Mouse (Mus musculus): ENCODE data around the gene Zbtb24.

Zbtb24 gene

DNA sequence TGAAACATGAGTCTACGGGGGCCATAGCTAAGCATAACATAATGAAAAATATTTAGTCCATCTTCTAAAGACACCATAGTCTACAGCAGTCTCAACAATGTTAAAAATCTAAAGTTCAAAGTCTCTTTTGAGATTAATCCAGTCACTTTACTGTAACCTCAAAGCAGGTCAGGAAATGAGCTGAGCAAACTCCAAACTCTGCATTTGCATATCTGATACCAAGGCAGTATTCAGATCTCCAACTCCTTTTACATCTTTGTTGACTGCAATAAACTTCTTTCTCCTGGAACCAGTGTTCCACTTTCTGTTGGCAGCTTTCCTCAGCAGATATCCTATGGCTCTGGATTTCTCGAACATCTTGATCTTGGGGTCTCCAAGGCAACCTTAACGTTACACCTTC is 20.5 kb downstream of the Zbtb24 start:
- no peak for DNase-seq

GRCm38 (mm10) chr10:41472534-41472933 is 22.4 kb downstream of the Zbtb24 start:
- DNase-seq = no peak

DNA sequence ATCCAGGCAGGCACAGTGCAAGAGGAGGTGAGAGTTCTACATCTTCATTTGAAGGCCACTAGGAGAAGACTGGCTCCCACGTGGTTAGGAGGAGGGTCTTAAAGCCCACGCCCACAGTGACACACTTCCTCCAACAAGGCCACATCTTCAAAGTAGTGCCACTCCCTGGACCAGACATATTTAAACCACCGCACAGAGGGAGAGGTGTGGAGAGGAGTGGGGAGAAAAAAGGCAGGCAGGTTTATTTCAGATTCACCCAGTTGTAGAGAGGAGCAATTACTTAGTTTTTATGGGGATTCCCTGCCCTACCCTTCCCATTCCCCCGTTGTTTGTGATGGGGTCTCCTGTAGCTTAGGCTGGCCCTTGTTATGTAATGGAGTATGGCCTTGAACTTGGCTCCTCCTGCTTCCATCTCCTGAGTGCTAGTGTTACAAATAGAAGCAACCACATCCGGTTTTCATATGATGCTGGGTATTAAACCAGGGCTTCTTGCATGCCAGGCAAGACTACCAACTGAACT is 22.8 kb downstream of the Zbtb24 start:
- DNase-seq = peak; percentile 49 to 62

GRCm38 (mm10) chr10:41473782-41474468 is 23.7 kb downstream of the Zbtb24 start:
- peak; percentile 74 to 77 for DNase-seq

- no peak for DNase-seq
Measured at GRCm38 (mm10) chr10:41474981-41475391, 24.8 kb downstream of the Zbtb24 start.

GRCm38 (mm10) chr10:41476171-41477017 is 26.2 kb downstream of the Zbtb24 start, which contains the start of gene Mical1:
Mical1 (plus strand) TSS chr10:41476314.
- peak; percentile 82 to 83 for DNase-seq

- no peak for DNase-seq
Measured at GRCm38 (mm10) chr10:41477018-41477277, 26.8 kb downstream of the Zbtb24 start.

GRCm38 (mm10) chr10:41477278-41478181 is 27.3 kb downstream of the Zbtb24 start:
- DNase-seq = peak; percentile 70

DNA sequence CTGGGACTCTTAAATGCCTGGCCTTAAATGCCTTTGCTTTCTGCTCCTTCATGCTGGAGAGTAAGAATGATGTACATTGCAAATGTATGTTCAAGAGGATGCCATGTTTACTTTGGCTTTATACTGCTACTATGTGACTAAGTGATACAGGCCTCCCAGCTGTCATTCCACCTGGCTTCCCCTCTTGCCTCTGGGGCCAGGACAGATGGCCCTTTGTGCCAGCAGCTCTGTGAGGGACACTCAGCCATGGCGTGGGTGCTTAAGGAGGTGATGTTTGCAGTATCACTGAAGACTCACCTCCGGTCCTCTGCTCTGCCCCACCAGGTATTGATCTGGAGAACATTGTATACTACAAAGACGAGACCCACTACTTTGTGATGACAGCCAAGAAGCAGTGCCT is 29.8 kb downstream of the Zbtb24 start:
- no peak for DNase-seq

- DNase-seq = no peak
Measured at GRCm38 (mm10) chr10:41480938-41481880, 31.0 kb downstream of the Zbtb24 start.

DNA sequence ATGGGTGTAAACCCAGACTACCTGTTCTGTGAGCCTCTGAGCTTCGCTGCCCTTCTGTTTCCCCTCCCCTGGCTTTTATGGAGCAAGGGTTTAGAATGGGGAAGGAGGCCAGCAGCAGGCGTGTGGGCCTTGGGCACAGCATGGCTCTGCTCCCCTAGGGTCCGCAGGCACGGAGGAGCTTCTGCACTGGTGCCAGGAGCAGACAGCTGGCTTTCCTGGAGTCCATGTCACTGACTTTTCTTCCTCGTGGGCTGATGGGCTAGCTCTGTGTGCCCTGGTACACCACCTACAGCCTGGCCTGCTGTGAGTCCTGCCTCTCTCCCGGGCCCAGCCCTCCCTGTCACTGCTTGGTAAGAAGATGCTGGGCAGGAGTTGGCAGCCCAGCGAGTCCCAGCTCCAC is 32.3 kb downstream of the Zbtb24 start:
- DNase-seq = no peak

GRCm38 (mm10) chr10:41485778-41486177 is 35.6 kb downstream of the Zbtb24 start:
- no peak for DNase-seq

GRCm38 (mm10) chr10:41486506-41487170 is 36.5 kb downstream of the Zbtb24 start:
- no peak for DNase-seq

DNA sequence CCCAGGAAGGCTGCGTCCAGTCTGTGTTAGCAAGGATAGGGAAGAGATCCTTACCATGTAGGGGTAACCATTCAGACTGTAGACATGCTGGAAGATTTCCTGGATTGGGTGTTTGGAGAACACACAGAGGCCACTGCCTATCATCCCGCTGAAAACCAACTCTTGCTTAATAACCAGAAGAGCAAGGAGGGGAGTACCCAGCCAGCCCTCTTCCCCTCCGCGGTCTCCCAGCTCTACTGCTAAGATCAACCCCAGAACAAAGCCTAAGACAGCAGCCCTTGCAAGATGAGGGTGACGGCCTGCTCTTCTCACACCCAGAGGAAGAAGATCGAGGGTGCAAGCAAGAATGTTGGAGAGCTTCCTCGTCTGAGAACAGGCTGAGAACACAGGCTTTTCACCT is 38.7 kb downstream of the Zbtb24 start:
- no peak for DNase-seq

DNA sequence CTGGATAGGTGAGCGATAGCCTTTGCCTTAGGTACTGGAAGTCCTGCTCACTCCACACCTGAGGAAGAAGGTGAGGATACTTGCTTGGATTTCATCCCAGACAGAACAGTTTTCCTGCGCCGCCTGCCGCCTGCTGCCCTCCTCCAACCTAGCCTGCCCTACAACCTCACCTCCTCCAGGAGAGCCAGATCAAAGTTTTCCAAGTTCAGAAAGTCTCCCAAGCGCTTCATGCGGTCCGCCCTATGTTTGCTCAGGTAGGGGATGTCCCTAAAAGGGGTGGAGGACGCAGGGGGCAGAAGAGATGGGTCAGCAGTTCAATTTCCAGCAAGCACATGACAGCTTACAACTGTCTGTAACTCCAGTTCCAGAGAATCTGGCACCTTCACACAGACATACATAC is 39.1 kb downstream of the Zbtb24 start:
- DNase-seq = no peak

DNA sequence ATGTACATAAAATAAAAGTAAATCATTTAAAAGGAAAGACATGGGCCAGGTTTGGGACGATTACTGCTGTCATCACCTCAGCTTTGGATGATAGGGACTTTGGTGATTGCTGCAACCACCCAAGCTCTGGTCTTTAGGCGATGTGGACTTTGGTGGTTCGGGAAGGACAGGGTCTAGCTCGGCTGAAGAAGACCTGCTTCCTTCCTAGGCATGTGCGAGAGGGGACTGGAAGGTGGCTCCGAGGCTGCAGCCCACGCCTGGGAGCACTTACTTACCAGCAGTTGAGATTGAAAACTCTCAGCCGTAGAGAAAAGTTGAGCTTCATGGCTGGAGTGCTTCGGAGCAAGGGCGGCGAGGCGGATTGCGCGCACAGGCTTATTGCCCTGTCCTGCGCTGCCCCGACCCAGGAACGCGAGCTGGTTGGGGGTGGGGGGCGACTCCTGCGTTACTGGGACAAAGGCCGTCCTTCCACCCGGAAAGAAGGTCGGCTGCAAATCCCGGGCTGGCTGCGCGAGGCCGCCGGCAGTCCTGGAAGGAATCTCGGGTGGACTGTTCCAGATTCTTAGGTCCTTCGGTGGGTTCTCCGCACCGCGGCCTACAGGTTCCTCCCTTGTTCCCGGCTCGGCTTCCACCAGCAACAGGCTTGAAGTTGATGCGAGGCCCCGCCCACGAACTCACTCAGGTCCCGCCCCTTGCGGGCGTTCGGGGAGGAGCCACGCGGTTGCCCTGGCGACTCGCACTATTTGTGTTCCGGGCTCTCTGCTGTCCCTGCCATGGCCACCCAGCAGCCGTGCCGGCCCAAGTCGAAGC is 39.7 kb downstream of the Zbtb24 start, which contains the start of the genes Smpd2 and Ppil6:
Smpd2 (minus strand) TSS at position 662 of the 810 bp plus-strand sequence.
Ppil6 (plus strand) TSS at position 732 of the 810 bp plus-strand sequence.
- peak; percentile 97 for DNase-seq

- no peak for DNase-seq
Measured at GRCm38 (mm10) chr10:41490518-41490873, 40.3 kb downstream of the Zbtb24 start.

DNA sequence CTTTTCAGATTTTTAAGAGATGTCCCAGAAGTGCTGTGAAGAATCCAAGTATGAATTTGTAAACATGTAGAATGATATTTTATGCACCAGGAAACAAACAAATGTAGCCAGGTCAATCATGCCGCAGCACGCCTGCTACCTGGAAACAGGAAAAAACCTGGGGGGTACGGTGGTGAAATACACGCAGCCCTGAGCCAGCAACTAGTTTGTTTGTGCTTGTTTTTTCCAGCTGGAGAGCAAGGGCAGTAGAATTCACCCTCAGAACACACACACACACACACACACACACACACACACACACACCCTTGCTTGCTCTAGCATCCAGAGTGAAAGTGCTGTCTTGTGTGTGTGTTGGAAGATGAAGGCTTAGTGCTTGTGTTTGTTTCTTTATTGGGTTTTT is 40.9 kb downstream of the Zbtb24 start:
- DNase-seq = peak in 1 of 2 experiments; percentile 12

GRCm38 (mm10) chr10:41500941-41501340 is 50.8 kb downstream of the Zbtb24 start:
- no peak for DNase-seq

GRCm38 (mm10) chr10:41504996-41505395 is 54.8 kb downstream of the Zbtb24 start:
- DNase-seq = no peak

Measured in B cell, adult 2 months (primary cell).